Mouse (Mus musculus) limb, embryonic 15.5 days (tissue): ENCODE measurements around the gene Cemip. TPM values are rescaled to one million over a fixed set of nuclear protein-coding genes. Genes with fewer than 3 reads are reported as not detected.

Experiments
- ATAC-seq: fragments of 200-750 bp; cut with Nextera tagmentation; 2 replicates; pipeline ENCODE4 v1.8.0; 2017; ENCODE audit warnings: low read depth, moderate TSS enrichment; ENCODE audit not compliant: insufficient number of reproducible peaks, low FRiP score, low TSS enrichment
- H3K27ac ChIP-seq: fragments of 300-500 bp; sonication (generic); 2 replicates; pipeline ENCODE4 v1.5.1; 2015; ENCODE audit warnings: moderate library complexity, mild to moderate bottlenecking, inconsistent platforms
- H3K27me3 ChIP-seq: fragments of 300-500 bp; sonication (generic); 2 replicates; pipeline ENCODE4 v1.6.1; 2015; ENCODE audit warnings: inconsistent platforms
- H3K36me3 ChIP-seq: fragments of 300-500 bp; sonication (generic); 2 replicates; pipeline ENCODE4 v1.6.1; 2015; ENCODE audit warnings: inconsistent platforms
- H3K4me1 ChIP-seq: fragments of 300-500 bp; sonication (generic); 2 replicates; pipeline ENCODE4 v1.6.1; 2015; ENCODE audit warnings: inconsistent platforms
- H3K4me2 ChIP-seq: fragments of 300-500 bp; sonication (generic); 2 replicates; pipeline ENCODE4 v1.6.1; 2015; ENCODE audit warnings: mild to moderate bottlenecking, inconsistent platforms
- H3K4me3 ChIP-seq: fragments of 300-500 bp; sonication (generic); 2 replicates; pipeline ENCODE4 v1.5.1; 2015; ENCODE audit warnings: mild to moderate bottlenecking, inconsistent platforms
- H3K9ac ChIP-seq: fragments of 300-500 bp; sonication (generic); 2 replicates; pipeline ENCODE4 v1.6.1; 2015; ENCODE audit warnings: inconsistent platforms
- H3K9me3 ChIP-seq: fragments of 300-500 bp; sonication (generic); 2 replicates; pipeline ENCODE4 v1.6.1; 2016; ENCODE audit warnings: inconsistent platforms
- WGBS: fragments of 180-500 bp; shearing (Covaris S2); methylation state at CpG from one replicate; pipeline ENCODE4 v1.1.7; 2015; 5-methylcytosine and 5-hydroxymethylcytosine counted together
- polyA plus RNA-seq: library from polyadenylated mRNA; unstranded; fragments of >200 nt; fragmentation: Nextera tagmentation; extraction: Ambion mirVana; gene quantifications from 2 replicates; pipeline ENCODE4 v1.2.1, GENCODE M21; 2015

Cemip gene
- polyA plus RNA-seq, 1 experiment from 2014 or later = 0.45 TPM

DNA sequence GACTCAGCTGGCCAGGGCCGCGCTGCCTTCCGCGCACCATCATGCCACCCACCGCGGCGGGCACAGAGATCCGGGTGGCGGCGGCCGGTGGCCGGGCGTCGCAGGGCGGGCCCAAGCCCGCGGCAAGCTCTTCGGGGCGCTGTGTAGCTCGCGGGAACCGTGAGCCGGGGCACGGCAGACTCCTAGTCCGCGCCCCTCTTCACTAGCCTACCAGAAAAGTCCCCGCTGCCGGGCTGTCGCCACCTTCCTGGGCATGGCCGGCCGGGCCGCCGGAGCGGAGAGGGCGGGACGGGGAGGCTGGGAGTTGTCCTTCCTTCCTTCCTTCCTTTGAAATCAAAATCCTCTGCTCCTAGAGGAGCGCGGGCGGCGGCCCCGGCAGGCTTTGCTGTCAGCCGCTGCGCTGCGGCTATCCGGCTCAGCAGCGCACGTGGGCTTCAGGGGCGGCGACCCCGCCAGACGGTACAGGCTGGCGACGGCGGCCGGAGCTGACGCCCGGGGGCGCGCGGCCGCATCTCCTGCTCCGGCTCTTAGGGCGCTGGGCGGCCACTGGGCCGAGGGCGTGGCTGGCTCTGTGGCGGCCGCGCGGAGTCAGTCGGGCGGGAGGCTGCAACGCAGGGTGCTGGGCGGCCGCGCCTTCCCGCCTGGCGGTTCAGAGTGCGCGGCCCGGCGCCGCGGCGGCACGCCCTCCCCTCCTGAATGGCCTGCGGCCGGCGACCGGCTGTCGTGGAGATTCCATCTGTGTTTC is 202.9 kb downstream of the Cemip start:
- peak; percentile 79 for ATAC-seq
- H3K27ac ChIP-seq = peak overlapping the region; percentile 93
- H3K36me3 ChIP-seq = peaks cover 4% of the 10 kb centered on the region; the same call in 1 of the 2 replicates
- peak overlapping the region; percentile 71 for H3K4me3 ChIP-seq
- peak overlapping the region; percentile 96 for H3K4me2 ChIP-seq
- WGBS = 0% methylated on average over 69 of the region's 91 CpGs
- no peaks in the 10 kb centered on the region for H3K9me3 ChIP-seq
- H3K4me1 ChIP-seq = peaks cover 36% of the 10 kb centered on the region
- peak overlapping the region; percentile 81 for H3K9ac ChIP-seq
- H3K27me3 ChIP-seq = no peaks in the 10 kb centered on the region

Other genes with a start within 250 kb of the Cemip start
- gene Tlnrd1, start 202.2 kb downstream of the Cemip start, polyA plus RNA-seq = 8.9 and 9.7 TPM in 2 replicates
- gene Mesd, start 202.0 kb downstream of the Cemip start, polyA plus RNA-seq = 84.9 and 90.8 TPM in 2 replicates
- 28.0 and 34.1 TPM in 2 replicates for gene Abhd17c, start 65.4 kb upstream of the Cemip start, polyA plus RNA-seq